Mouse (Mus musculus) fibroblast of lung, adult 2 months (primary cell): ENCODE results near the gene Abcd4.

Source experiments
- DNase-seq: peaks from one replicate; pipeline ENCODE4 v3.0.0-alpha.2; 2011; ENCODE audit warnings: low read depth

The Abcd4 gene

GRCm38 (mm10) chr12:84616977-84617630 is at the start of gene Abcd4:
Abcd4 (minus strand) TSS chr12:84617413.
- DNase-seq, result peak; percentile 87

- DNase-seq, result no peak
Measured at GRCm38 (mm10) chr12:84653912-84654311, 36.7 kb upstream of the Abcd4 start.

GRCm38 (mm10) chr12:84650234-84650633 is 33.0 kb upstream of the Abcd4 start:
- DNase-seq, result no peak

- DNase-seq, result no peak
Measured at GRCm38 (mm10) chr12:84640654-84641053, 23.4 kb upstream of the Abcd4 start, which contains the start of gene Vrtn. Vrtn (plus strand) TSS chr12:84641019.

- DNase-seq, result no peak
Measured at GRCm38 (mm10) chr12:84640253-84640652, 23.0 kb upstream of the Abcd4 start.

- DNase-seq, result no peak
Measured at GRCm38 (mm10) chr12:84631867-84632266, 14.7 kb upstream of the Abcd4 start.

- no peak for DNase-seq
Measured at GRCm38 (mm10) chr12:84625116-84625515, 7.9 kb upstream of the Abcd4 start.

- DNase-seq, result no peak
Measured at GRCm38 (mm10) chr12:84624601-84625000, 7.4 kb upstream of the Abcd4 start.

- no peak for DNase-seq
Measured at GRCm38 (mm10) chr12:84620975-84621374, 3.8 kb upstream of the Abcd4 start.

GRCm38 (mm10) chr12:84617663-84618062 is 450 bp upstream of the Abcd4 start:
- peak; percentile 23 for DNase-seq

GRCm38 (mm10) chr12:84614524-84614923 is 2.7 kb downstream of the Abcd4 start:
- peak; percentile 31 for DNase-seq

- no peak for DNase-seq
Measured at GRCm38 (mm10) chr12:84614001-84614400, 3.2 kb downstream of the Abcd4 start.

GRCm38 (mm10) chr12:84612518-84612917 is 4.7 kb downstream of the Abcd4 start:
- no peak for DNase-seq

- DNase-seq, result no peak
Measured at GRCm38 (mm10) chr12:84611718-84612117, 5.5 kb downstream of the Abcd4 start.

GRCm38 (mm10) chr12:84605860-84606259 is 11.4 kb downstream of the Abcd4 start:
- DNase-seq, result no peak

- DNase-seq, result no peak
Measured at GRCm38 (mm10) chr12:84604001-84604400, 13.2 kb downstream of the Abcd4 start.

GRCm38 (mm10) chr12:84598324-84598723 is 18.9 kb downstream of the Abcd4 start:
- DNase-seq, result no peak

GRCm38 (mm10) chr12:84589825-84590761 is 27.1 kb downstream of the Abcd4 start:
- DNase-seq, result peak; percentile 41

- no peak for DNase-seq
Measured at GRCm38 (mm10) chr12:84581285-84581684, 35.9 kb downstream of the Abcd4 start.

GRCm38 (mm10) chr12:84578440-84578770 is 38.8 kb downstream of the Abcd4 start:
- DNase-seq, result no peak

GRCm38 (mm10) chr12:84577768-84578439 is 39.3 kb downstream of the Abcd4 start:
- no peak for DNase-seq

- DNase-seq, result no peak
Measured at GRCm38 (mm10) chr12:84573094-84573493, 44.1 kb downstream of the Abcd4 start.

GRCm38 (mm10) chr12:84572341-84572720 is 44.9 kb downstream of the Abcd4 start:
- DNase-seq, result no peak
